Mouse (Mus musculus) cerebellum, adult 11 months (tissue): ENCODE results near the gene Tmem59l.

Source experiments
- DNase-seq: peaks from one replicate; pipeline ENCODE4 v3.0.0; 2022

Gene Tmem59l

GRCm38 (mm10) chr8:70458462-70458861, 28.7 kb downstream of the Tmem59l start:
- DNase-seq, result no peak

- no peak for DNase-seq
These were observed 29.3 kb downstream of the Tmem59l start for GRCm38 (mm10) chr8:70457882-70458281.

GRCm38 (mm10) chr8:70456996-70457395, 30.2 kb downstream of the Tmem59l start:
- no peak for DNase-seq

- DNase-seq, result no peak
These were observed 33.3 kb downstream of the Tmem59l start for GRCm38 (mm10) chr8:70453852-70454251.

GRCm38 (mm10) chr8:70452196-70452966, 34.8 kb downstream of the Tmem59l start:
- no peak for DNase-seq

- no peak for DNase-seq
These were observed 39.3 kb downstream of the Tmem59l start for GRCm38 (mm10) chr8:70447639-70448420.

- no peak for DNase-seq
These were observed 41.2 kb downstream of the Tmem59l start for GRCm38 (mm10) chr8:70445988-70446387.

- DNase-seq, result no peak
These were observed 43.8 kb downstream of the Tmem59l start for GRCm38 (mm10) chr8:70443326-70443725.

GRCm38 (mm10) chr8:70441565-70441964, 45.6 kb downstream of the Tmem59l start:
- DNase-seq, result no peak

- DNase-seq, result no peak
These were observed 46.9 kb downstream of the Tmem59l start for GRCm38 (mm10) chr8:70440246-70440645.

GRCm38 (mm10) chr8:70439848-70440179, 47.3 kb downstream of the Tmem59l start:
- DNase-seq, result no peak

- peak; percentile 98 for DNase-seq
These were observed 47.9 kb downstream of the Tmem59l start, which contains the start of gene Crtc1 for GRCm38 (mm10) chr8:70439055-70439847. Gene Crtc1 (minus strand): TSS chr8:70439579.

- DNase-seq, result no peak
These were observed 48.7 kb downstream of the Tmem59l start for GRCm38 (mm10) chr8:70438423-70438822.

- DNase-seq, result no peak
These were observed 52.0 kb downstream of the Tmem59l start for GRCm38 (mm10) chr8:70435156-70435555.
